Mouse (Mus musculus) olfactory bulb, adult 2 months (tissue): ENCODE results near the gene Gm28048.

Experiments used
- CTCF ChIP-seq: fragments of 200-500 bp; IDR thresholded peaks from 2 replicates; pipeline ENCODE4 v1.5.1; 2012; ENCODE audit warnings: low read depth, mild to moderate bottlenecking, low read length, moderate library complexity; ENCODE audit not compliant: insufficient read depth
- POLR2A ChIP-seq: fragments of 200-500 bp; IDR thresholded peaks from 2 replicates; pipeline ENCODE4 v1.6.1; 2012; ENCODE audit warnings: mild to moderate bottlenecking, low read depth, low read length, moderate library complexity; ENCODE audit not compliant: insufficient read depth

GRCm38 (mm10) chr11:22979221-22979620 lies 2.7 kb downstream of the Gm28048 start:
- TF ChIP-seq POLR2A, result no peak
- no peak for TF ChIP-seq CTCF
